Mouse (Mus musculus) mesoderm, embryonic 11.5 days (tissue): ENCODE measurements around the gene Nkiras1.

Experiments used
- DNase-seq: peaks from one replicate; pipeline ENCODE4 v3.0.0-alpha.2; 2012; ENCODE audit warnings: low read depth, low spot score

Nkiras1 gene

DNA sequence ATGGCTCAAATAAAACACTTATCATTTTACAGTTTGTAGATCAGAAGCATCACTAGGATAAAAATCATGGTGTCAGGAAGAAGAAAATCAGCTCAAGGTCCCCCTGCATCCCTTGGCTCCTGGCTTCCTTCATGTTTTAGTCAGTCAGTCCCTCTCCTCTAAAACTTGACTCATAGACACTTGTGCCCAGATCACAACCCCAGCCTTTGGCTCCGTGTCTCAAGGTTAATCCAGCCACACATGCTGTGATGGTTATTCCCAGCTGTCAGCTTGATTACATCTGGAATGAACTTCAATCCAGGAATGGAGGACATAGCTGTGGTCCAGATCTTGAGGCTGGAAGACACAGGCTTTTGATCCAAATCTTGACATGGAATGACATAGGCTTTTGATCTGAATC, 3.6 kb downstream of the Nkiras1 start:
- DNase-seq = no peak

DNA sequence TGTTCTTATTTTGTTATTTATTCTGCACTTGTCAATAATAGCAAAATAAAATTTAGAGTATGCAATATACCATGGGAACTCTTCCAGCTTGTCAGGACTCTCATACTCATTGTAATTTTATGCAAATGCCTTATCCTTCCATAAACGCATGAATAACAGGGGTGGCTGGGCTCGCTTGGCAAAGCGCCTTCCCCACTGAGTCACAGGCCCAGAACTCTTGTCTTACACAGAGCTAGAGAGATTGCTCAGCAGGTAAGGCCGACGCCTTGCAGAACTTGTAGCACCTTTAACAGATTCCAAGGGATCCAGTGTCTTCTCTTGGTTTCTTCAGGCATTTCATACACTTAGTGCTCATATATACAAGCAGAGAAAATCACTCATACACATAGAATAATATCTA, 9.4 kb downstream of the Nkiras1 start:
- DNase-seq = no peak

DNA sequence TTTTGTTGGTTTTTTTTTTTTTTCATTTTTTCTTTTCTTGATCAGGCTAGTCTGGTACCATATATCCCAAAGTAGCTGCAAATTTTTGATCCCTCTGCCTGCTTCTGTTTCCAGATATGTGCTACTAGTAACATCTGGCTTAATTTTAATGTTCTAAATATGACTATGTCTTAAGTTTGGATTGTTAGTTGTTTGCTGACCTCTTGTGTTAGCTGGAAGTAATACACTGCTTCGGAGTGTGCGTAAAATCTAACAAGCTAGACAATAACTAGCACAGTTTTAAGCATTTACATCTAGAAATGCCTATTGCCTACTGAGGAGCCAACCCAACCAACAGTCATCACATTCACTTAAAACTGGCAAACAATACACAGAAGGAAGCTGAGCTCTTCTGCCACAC, 13.6 kb downstream of the Nkiras1 start:
- DNase-seq = no peak

DNA sequence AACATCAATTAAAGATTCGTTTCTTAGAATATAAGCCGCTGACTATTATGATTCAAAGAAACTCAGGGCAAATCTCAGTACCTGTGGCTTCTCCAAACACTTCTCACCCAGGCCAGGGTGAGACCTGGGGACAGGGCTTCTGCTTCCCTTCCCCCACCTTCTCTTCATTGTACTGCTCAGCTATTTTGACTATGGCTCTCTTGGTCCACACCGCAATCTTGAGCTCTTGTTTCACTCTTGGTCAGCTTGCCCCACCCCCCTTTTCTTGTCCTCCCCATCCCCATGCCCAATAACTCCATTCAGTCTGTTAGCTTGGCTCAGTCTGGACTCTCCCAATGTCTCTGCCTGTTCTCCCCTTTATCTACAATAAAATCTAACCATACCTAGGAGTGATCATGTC, 14.5 kb downstream of the Nkiras1 start:
- DNase-seq = no peak

DNA sequence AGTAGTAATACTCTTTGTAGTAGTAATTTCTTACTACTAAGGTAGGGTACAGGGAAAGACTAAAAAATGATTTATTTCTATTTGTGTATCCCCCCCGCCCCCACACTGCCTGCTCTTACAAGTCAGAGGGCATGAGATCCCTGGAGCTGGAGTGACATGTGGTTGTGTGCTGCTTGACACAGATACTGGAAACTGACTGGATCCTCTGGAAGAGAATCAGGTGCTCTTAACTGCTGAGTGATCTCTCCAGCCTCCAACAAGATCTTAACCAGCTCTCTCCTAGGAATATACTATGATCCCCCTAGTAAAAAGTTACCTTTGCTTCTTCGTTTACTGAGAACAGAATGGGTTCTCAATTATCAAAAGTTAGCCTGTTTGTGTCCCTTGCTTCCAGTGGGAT, 15.5 kb downstream of the Nkiras1 start:
- DNase-seq = no peak

DNA sequence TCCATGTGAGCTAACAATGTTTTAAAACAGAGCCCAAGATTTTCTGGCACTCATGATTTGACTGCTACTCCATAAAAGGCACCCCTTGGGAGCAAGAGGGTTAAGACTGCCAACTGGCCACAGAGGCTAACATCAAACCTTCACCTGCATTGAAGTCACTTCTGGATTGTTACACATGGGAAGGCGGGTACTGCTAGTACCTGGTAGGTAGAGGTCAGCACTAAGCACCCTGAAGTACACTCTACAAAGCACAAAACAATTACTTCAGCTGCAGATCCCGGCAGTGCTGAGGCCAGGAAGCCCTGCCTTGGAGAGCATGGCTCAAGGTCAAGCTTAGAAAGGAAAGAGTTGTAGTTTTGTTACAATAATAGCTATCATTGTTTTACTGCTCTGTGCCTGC, 16.5 kb downstream of the Nkiras1 start:
- no peak for DNase-seq

DNA sequence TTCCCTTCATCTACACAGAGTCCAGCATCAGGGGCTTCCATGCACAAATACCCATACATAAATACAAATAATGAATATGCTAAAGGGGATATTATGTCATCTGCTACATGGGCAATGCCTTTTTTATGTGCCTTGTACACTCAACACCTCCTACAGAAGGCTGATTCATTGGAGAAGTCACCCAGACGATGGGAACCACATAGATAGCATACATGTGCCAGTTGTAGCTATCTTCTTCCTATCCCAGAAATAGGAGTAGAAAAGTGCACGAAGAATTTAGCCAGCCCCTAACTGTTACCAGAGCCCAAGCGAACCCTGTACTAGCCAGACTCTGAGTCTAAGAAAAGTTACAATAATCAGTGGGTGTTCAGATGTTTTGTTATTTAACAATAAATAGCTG, 21.2 kb downstream of the Nkiras1 start:
- no peak for DNase-seq

DNA sequence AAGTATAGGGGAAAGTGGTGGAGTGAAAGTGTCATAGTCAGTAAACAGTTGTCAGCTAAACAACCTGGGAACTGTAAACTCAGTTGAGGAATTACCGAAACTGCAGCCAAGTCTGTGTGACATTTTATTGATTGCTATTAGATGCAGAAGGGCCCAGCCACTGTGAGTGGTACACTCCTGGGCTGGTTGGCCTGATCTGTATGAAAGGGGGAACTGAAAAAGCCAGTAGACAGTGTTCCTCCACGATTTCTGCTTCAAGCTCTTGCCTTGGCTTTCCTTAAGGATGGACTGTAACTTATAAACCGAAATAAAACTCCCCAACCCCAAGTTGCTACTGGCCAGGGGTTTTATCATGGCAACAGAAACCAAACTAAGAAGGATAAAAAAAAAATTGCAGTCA, 21.6 kb downstream of the Nkiras1 start:
- DNase-seq = no peak

DNA sequence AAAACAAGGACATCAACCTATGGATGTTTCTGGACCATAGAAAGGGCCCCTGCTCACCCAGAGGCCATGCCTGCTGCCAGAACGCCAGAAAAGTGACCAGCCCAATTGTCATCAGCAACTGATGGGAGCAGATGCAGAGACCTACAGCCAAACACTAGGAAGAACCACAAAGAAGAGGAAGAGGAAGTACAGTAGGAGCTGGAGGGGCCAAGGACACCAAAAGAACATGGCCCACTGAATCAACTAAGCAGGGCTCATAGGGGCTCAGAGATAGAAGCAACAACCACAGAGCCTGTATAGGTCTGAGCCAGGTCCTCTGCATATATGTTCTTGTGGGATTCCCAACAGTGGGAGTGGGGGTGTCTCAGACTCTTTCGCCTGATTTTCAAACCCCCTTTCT, 26.5 kb downstream of the Nkiras1 start:
- no peak for DNase-seq

DNA sequence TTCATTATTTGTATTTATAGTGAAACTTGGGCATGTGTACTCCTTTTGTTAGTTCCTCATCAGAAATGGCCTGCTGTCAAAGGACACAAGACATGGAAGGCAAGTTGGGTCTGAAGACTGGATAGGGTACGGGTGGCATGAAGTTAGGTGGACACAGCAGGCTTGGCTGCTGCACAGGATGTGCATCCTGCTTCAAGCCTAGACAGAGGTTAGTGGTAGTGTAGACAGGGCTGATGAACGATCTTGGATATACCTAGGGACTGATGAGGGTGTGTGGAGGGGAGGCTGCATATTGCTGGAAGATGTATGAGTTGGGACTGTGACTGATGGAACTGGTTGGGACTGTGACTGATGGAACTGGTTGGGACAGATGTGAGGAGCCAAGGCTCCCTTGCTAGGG, 27.9 kb downstream of the Nkiras1 start:
- DNase-seq = no peak

DNA sequence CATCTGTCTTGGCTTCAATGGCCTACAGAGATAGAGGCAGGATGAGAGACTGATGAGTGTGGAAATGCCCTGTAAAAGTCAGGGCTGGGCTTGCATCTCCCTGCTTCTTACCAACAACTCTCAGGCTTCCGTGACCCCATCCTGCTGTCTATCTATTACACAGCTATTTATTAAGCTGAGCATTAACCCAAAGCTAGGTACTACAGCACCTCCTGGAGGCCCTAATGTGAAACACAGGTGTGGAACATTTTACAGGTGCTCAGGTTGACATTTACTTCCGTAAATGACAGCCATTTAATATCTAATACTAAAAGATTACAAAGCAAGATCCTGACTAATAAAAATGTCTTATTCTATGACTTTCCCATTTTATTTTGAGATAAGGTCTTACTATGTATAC, 29.7 kb downstream of the Nkiras1 start:
- DNase-seq = no peak

DNA sequence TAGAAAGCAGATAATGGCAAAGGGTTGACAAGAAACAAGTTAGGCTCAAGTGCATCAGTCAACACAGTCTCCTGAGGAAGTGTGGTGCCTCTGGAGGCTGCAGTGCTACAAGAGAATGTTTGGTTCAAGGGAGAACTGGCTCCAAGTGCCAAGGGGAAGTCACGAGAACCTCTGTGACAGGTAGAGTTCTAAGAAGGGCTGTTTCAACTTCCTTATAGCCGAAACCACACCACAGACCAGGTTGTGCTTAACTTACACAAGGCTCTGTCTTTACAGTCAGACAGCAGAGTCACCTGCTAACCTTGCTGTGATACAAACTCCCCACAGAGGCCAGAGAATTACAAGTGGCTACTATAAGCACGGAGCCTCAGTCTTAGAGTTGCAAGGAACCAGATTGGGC, 30.7 kb downstream of the Nkiras1 start:
- DNase-seq = no peak

DNA sequence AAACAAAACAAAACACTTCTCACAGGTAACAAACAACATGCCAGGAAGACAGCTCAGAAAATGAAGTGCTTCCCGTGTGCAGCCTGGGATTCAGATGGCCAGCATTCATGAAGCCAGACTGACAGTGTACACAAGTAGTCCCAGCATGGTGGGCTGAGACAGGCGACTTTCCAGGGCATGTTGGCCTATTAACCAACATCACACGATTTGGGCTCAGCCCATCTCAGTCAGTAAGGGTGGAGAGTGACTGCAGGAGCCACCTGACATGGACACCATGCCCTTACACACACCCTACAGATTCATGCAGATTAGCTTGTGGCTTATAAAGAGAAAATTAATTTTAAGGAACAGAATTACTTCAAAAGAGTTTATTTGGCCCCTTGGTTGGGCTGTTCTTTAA, 31.8 kb downstream of the Nkiras1 start:
- DNase-seq = no peak

DNA sequence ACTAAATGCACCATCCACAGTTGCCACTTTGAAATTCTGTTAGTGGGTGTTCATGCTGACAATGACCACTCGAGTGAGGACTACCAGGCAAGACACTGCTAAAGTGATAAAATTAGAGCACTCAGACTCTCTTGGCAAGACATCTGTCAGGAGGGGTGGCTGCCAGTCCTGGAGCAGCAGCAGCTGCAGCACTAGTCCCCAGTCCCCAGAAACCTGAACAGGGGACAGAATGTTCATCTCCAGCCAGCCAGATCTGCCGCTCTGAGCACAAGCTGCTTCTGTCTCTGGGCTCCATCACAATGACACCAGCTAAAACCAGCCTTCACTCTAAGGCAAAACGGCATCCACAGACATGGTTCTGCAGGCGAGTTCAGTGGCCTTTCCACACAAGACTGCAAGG, 32.3 kb downstream of the Nkiras1 start:
- no peak for DNase-seq

DNA sequence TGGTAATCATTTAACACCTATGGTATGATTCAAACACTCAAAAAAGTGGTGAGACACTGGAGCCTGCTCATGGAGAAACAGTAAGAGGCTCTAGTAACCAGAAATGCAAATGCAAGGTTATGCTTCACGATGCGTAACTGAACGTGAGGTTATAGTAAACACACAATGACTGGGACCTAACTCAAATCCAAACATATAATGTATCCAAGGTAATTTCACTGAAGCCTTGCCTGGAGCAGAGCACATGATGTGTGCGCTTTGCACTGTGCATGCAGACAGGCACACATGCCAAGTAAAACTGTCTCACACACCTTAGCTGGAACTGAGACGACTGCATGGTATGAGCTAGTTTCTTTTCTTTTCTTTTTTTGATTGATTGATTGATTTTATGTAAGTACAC, 33.2 kb downstream of the Nkiras1 start:
- no peak for DNase-seq

DNA sequence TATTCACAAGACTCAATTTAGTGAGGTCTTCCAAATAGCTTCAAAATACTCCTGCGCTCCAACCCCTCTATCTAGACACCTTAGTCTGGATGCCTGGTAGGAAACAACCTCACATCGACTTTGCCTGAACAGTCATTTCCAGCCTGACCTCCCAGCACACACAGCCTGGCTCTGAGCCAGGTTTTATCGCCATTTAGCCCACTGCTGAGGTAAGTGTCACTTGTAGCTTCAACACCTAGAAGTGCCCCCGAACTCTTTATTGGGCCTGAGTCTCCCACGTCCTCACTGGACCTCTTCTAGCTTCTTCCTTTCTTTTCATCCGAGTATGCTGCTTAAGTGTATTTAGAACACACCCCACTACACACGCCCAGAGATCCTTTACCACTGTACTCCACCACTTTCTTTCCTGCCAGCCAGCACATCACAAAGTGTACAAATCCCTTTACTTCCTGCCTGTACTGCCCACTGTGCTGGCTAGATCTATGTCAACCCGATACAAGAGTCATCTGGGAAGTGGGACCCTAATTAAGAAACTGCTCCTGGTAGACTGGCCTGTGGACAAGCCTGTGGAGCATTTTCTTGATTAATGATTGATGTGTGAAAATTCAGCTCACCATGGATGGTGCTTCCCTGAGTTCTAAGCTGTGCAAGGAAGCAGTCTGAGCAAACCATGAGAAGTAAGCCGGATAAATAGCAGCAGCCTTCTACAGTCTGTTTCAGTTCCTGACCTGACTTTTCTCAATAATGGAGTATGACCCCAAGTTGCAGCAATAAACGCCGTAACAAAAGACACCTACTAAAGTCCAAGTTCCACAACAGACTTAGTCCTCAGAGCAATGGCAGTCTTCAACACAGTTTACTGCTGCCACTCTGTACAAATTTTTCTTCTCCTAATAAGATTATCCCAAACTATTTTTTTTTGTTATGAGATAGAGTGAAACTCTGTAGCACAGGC, 46.8 kb downstream of the Nkiras1 start:
- DNase-seq = no peak

DNA sequence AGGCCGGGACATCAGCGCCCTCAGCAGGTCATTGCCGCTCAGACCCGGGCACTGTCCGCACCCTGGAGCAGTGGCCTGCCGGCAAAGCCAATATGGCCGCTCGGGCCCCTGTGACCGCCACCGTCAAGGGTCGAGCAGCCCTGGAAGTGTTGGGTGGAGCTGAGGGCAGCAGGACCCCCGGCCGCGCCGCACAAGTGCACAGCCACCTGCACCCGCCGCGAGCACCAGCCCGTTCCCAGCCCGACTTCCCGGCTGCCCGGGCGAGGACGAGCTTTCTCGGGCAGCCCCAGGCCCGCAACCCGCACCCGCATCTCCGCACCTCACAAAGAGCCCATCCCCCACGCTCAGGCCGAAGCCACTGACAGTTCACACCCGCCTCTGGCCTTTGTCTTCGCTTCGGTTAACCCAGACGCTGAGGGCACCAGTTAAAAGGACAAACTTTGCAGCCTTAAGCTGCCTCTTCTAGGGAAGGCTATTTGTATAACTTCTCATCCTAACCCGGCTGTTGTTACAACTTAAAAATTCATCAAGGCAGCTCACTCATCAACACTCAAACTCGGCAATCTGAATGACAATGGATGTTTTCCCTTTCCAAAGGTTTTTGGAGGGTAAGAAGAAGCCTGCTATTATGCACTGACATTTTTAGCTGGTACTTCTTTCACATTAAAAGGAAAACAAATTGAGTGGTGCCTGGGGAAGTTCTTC, 56.2 kb downstream of the Nkiras1 start:
- DNase-seq = peak; percentile 48

DNA sequence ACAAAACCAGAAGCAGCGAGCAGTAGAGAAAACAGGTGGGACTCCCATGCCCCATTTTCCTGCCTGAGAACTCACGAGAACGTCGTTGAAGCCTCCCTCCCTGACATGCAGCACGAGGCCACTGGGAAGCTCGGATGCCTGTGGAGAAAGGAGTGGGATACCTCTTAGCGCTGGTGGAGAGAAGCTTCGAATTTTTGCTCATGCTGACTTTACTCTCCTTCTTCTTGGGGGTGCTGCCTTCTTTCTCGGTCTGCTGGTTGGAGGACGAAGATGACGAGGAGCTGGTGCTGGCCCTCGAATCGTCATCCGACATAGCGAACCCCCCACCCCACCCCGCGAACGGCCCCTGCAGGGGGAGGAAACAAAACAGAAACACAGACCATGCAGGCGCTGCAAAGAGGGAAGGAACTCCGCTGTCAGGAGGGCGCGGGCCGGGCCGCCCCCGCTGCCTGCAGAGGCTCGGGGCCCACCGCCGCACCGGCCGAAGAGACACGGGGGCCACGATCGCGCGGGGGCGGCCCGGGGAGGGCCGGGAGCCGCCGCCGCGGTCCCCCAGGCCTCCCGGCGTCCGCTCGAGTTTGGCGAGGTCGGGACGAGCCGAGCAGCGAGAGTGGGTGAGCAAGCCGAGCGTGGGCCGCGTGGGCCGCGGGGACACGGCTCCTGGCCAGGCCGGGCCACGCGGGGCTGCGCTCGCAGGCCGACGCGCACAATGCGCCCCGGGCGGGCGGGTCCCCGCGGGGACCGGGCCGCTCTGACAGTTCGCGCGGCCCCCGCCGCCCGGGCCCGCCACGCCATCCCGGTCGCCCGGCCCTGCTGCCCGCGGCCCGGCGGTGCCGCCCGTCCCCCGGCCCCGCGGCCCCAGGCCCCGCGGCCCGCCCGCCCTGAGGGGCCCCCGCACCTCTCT, 60.1 kb downstream of the Nkiras1 start:
- peak; percentile 47 for DNase-seq

DNA sequence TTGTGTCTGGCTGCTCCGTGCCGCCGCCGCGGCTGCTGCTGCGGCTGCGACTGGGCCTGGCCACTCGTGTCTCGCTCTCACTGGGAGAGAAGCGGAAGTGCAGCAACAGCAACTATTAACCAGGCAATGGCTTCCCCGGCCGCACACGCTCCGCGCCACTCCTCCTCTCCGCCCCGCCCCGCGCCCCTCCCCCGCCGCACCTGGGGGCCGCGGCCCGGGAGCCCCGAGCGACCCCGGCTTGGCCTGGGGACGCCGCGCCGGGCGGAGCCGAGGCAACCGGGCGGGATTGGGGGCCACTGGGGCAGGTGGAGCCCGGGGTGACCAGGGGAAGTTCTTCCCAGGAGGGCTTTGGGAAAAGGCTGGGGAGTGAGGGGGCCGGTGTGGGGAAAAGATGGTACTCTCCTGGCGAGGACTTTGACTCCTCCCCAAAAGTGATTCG, 60.8 kb downstream of the Nkiras1 start, which contains the start of gene Ube2e1:
TSS of gene Ube2e1 (minus strand) at position 167 of the 439 bp plus-strand sequence.
- peak; percentile 78 for DNase-seq
